Mouse (Mus musculus): ENCODE data around the gene Anapc2. TPM values are rescaled to one million over a fixed set of nuclear protein-coding genes. Genes with fewer than 3 reads are reported as not detected.
"Not testable (repeated sequence)": the region's sequence is repeated elsewhere in the genome, so short reads cannot be mapped to it uniquely, and the experiment has no call there.

Gene Anapc2
- polyA plus RNA-seq, 1 experiment: 2.1 TPM

- Histone ChIP-seq H3K9me3 (ENCODE audit: control insufficient read depth, low read length) (no peaks in the 10 kb centered on the region), H3K4me3 (replicated peaks) (no peak overlapping the region), H3K4me1 (ENCODE audit: control insufficient read depth) (peaks cover 31% of the 10 kb centered on the region), H3K27me3 (ENCODE audit: control insufficient read depth) (no peaks in the 10 kb centered on the region), H3K36me3 (ENCODE audit: control insufficient read depth) (peaks cover 63% of the 10 kb centered on the region)
- TF ChIP-seq GATA1 (IDR thresholded peaks at IDR 0.05; ENCODE audit: low read length) (no peak), TAL1 (IDR thresholded peaks at IDR 0.05; ENCODE audit: low read length) (no peak)
These were observed 19.9 kb upstream of the Anapc2 start for GRCm38 (mm10) chr2:25252331-25252730.

GRCm38 (mm10) chr2:25255284-25255779 is 16.9 kb upstream of the Anapc2 start, which contains the start of gene Tmem203:
TSS of gene Tmem203 (plus strand) at chr2:25255439.
- H3K27me3 ChIP-seq (ENCODE audit: control insufficient read depth): no peaks in the 10 kb centered on the region
- peak within 1 kb of the TSS; percentile 85 for H3K4me3 ChIP-seq (replicated peaks)
- no peaks in the 10 kb centered on the region for H3K9me3 ChIP-seq (ENCODE audit: control insufficient read depth, low read length)
- peaks cover 33% of the 10 kb centered on the region for H3K36me3 ChIP-seq (ENCODE audit: control insufficient read depth)
- TF ChIP-seq TAL1 (IDR thresholded peaks at IDR 0.05; ENCODE audit: low read length) (no peak), GATA1 (IDR thresholded peaks at IDR 0.05; ENCODE audit: low read length) (no peak)
- peaks cover 32% of the 10 kb centered on the region for H3K4me1 ChIP-seq (ENCODE audit: control insufficient read depth)

- H3K4me1 ChIP-seq (ENCODE audit: control insufficient read depth): peaks cover 36% of the 10 kb centered on the region
These were observed 15.7 kb upstream of the Anapc2 start for GRCm38 (mm10) chr2:25256443-25257109.

GRCm38 (mm10) chr2:25257250-25257649 is 15.0 kb upstream of the Anapc2 start:
- Histone ChIP-seq H3K36me3 (ENCODE audit: control insufficient read depth) (peaks cover 14% of the 10 kb centered on the region), H3K4me1 (ENCODE audit: control insufficient read depth) (peaks cover 43% of the 10 kb centered on the region)
- not testable (repeated sequence) for H3K4me3 ChIP-seq (replicated peaks); H3K27me3 ChIP-seq (ENCODE audit: control insufficient read depth); H3K9me3 ChIP-seq (ENCODE audit: control insufficient read depth, low read length)

More at GRCm38 (mm10) chr2:25256443-25257109, 15.7 kb upstream of the Anapc2 start:
- Histone ChIP-seq H3K4me3 (replicated peaks) (peak overlapping the region; percentile 85), H3K36me3 (ENCODE audit: control insufficient read depth) (peaks cover 21% of the 10 kb centered on the region)
- not testable (repeated sequence) for H3K27me3 ChIP-seq (ENCODE audit: control insufficient read depth); H3K9me3 ChIP-seq (ENCODE audit: control insufficient read depth, low read length)

GRCm38 (mm10) chr2:25258887-25259286 is 13.4 kb upstream of the Anapc2 start:
- no peak overlapping the region for H3K4me3 ChIP-seq (replicated peaks)
- H3K4me1 ChIP-seq (ENCODE audit: control insufficient read depth): peaks cover 53% of the 10 kb centered on the region
- no peaks in the 10 kb centered on the region for H3K36me3 ChIP-seq (ENCODE audit: control insufficient read depth)
- TF ChIP-seq GATA1 (IDR thresholded peaks at IDR 0.05; ENCODE audit: low read length) (no peak), TAL1 (IDR thresholded peaks at IDR 0.05; ENCODE audit: low read length) (no peak)
- no peaks in the 10 kb centered on the region for H3K27me3 ChIP-seq (ENCODE audit: control insufficient read depth)
- no peaks in the 10 kb centered on the region for H3K9me3 ChIP-seq (ENCODE audit: control insufficient read depth, low read length)

- no peaks in the 10 kb centered on the region for H3K27me3 ChIP-seq (ENCODE audit: control insufficient read depth)
- H3K4me1 ChIP-seq (ENCODE audit: control insufficient read depth): peaks cover 60% of the 10 kb centered on the region
- peaks cover 2% of the 10 kb centered on the region for H3K36me3 ChIP-seq (ENCODE audit: control insufficient read depth)
- TF ChIP-seq TAL1 (IDR thresholded peaks at IDR 0.05; ENCODE audit: low read length) (no peak), GATA1 (IDR thresholded peaks at IDR 0.05; ENCODE audit: low read length) (no peak)
- no peaks in the 10 kb centered on the region for H3K9me3 ChIP-seq (ENCODE audit: control insufficient read depth, low read length)
- peak overlapping the region; percentile 90 for H3K4me3 ChIP-seq (replicated peaks)
These were observed 10.4 kb upstream of the Anapc2 start for GRCm38 (mm10) chr2:25261870-25262269.

GRCm38 (mm10) chr2:25262291-25262767 is 9.9 kb upstream of the Anapc2 start, which contains the start of gene Tprn:
TSS of gene Tprn (plus strand) at chr2:25262618.
- no peaks in the 10 kb centered on the region for H3K27me3 ChIP-seq (ENCODE audit: control insufficient read depth)
- H3K36me3 ChIP-seq (ENCODE audit: control insufficient read depth): peaks cover 7% of the 10 kb centered on the region
- H3K9me3 ChIP-seq (ENCODE audit: control insufficient read depth, low read length): no peaks in the 10 kb centered on the region
- 0 out of 2 replicates have a peak, but pooled peaks have one; percentile 5 for TF ChIP-seq GATA1 (IDR thresholded peaks at IDR 0.05; ENCODE audit: low read length)
- no peak for TF ChIP-seq TAL1 (IDR thresholded peaks at IDR 0.05; ENCODE audit: low read length)
- peak within 1 kb of the TSS; percentile 90 for H3K4me3 ChIP-seq (replicated peaks)
- H3K4me1 ChIP-seq (ENCODE audit: control insufficient read depth): peaks cover 61% of the 10 kb centered on the region

GRCm38 (mm10) chr2:25262795-25263622 is 9.3 kb upstream of the Anapc2 start:
- no peaks in the 10 kb centered on the region for H3K27me3 ChIP-seq (ENCODE audit: control insufficient read depth)
- no peak for TF ChIP-seq GATA1 (IDR thresholded peaks at IDR 0.05; ENCODE audit: low read length)
- TF ChIP-seq TAL1 (IDR thresholded peaks at IDR 0.05; ENCODE audit: low read length): no peak
- H3K36me3 ChIP-seq (ENCODE audit: control insufficient read depth): peaks cover 13% of the 10 kb centered on the region
- H3K4me1 ChIP-seq (ENCODE audit: control insufficient read depth): peaks cover 68% of the 10 kb centered on the region
- no peaks in the 10 kb centered on the region for H3K9me3 ChIP-seq (ENCODE audit: control insufficient read depth, low read length)
- peak overlapping the region; percentile 90 for H3K4me3 ChIP-seq (replicated peaks)

GRCm38 (mm10) chr2:25263623-25264285 is 8.5 kb upstream of the Anapc2 start:
- H3K27me3 ChIP-seq (ENCODE audit: control insufficient read depth): no peaks in the 10 kb centered on the region
- peaks cover 21% of the 10 kb centered on the region for H3K36me3 ChIP-seq (ENCODE audit: control insufficient read depth)
- peaks cover 73% of the 10 kb centered on the region for H3K4me1 ChIP-seq (ENCODE audit: control insufficient read depth)
- H3K9me3 ChIP-seq (ENCODE audit: control insufficient read depth, low read length): no peaks in the 10 kb centered on the region
- no peak for TF ChIP-seq GATA1 (IDR thresholded peaks at IDR 0.05; ENCODE audit: low read length)
- TF ChIP-seq TAL1 (IDR thresholded peaks at IDR 0.05; ENCODE audit: low read length): no peak
- H3K4me3 ChIP-seq (replicated peaks): peak overlapping the region; percentile 90

All from erythroblast, embryonic 14.5 days (primary cell).